Mouse (Mus musculus): ENCODE results near the gene Mms19. TPM values are rescaled to one million over a fixed set of nuclear protein-coding genes. Genes with fewer than 3 reads are reported as not detected.

Gene Mms19
- total RNA-seq, 2 experiments from 2014 or later, result 30.1 to 39.8 TPM

GRCm38 (mm10) chr19:41908736-41909135 lies 72.2 kb downstream of the Mms19 start:
- intact Hi-C loops (cut with DNase I), result no loop called here
- DNase-seq (ENCODE audit: extremely low spot score in 1 of 2, low spot score in 2 of 2), result peak in 1 of 2 experiments; percentile 34

- no peak for DNase-seq (ENCODE audit: extremely low spot score in 1 of 2, low spot score in 2 of 2)
- intact Hi-C loops (cut with DNase I), result no loop called here
Observed at GRCm38 (mm10) chr19:41907079-41907760, 73.7 kb downstream of the Mms19 start.

GRCm38 (mm10) chr19:41906311-41907078 lies 74.5 kb downstream of the Mms19 start:
- intact Hi-C loops (cut with DNase I), result no loop called here
- DNase-seq (ENCODE audit: extremely low spot score in 1 of 2, low spot score in 2 of 2), result no peak

GRCm38 (mm10) chr19:41905246-41905645 lies 75.7 kb downstream of the Mms19 start:
- no peak for DNase-seq (ENCODE audit: extremely low spot score in 1 of 2, low spot score in 2 of 2)
- intact Hi-C loops (cut with DNase I), result no loop called here

- DNase-seq (ENCODE audit: extremely low spot score in 1 of 2, low spot score in 2 of 2), result no peak
- intact Hi-C loops (cut with DNase I), result no loop called here
Observed at GRCm38 (mm10) chr19:41902848-41903593, 77.9 kb downstream of the Mms19 start.

GRCm38 (mm10) chr19:41901696-41902095 lies 79.3 kb downstream of the Mms19 start:
- intact Hi-C loops (cut with DNase I), result no loop called here
- DNase-seq (ENCODE audit: extremely low spot score in 1 of 2, low spot score in 2 of 2), result peak in 1 of 2 experiments; percentile 73

GRCm38 (mm10) chr19:41900495-41901090 lies 80.4 kb downstream of the Mms19 start:
- intact Hi-C loops (cut with DNase I), result no loop called here

GRCm38 (mm10) chr19:41898860-41899259 lies 82.1 kb downstream of the Mms19 start:
- no peak for DNase-seq (ENCODE audit: extremely low spot score in 1 of 2, low spot score in 2 of 2)
- intact Hi-C loops (cut with DNase I), result no loop called here

More at GRCm38 (mm10) chr19:41900495-41901090, 80.4 kb downstream of the Mms19 start:
- DNase-seq (ENCODE audit: extremely low spot score in 1 of 2, low spot score in 2 of 2), result no peak

GRCm38 (mm10) chr19:41896319-41896711 lies 84.6 kb downstream of the Mms19 start:
- intact Hi-C loops (cut with DNase I), result no loop called here
- DNase-seq (ENCODE audit: extremely low spot score in 1 of 2, low spot score in 2 of 2), result no peak

- peak; percentile 84 to 91 for DNase-seq (ENCODE audit: extremely low spot score in 1 of 2, low spot score in 2 of 2)
- intact Hi-C loops (cut with DNase I), result no loop called here
Observed at GRCm38 (mm10) chr19:41895460-41896318, 85.3 kb downstream of the Mms19 start, which contains the start of gene Rrp12. Gene Rrp12 (minus strand): TSS chr19:41896173.

GRCm38 (mm10) chr19:41894959-41895358 lies 86.0 kb downstream of the Mms19 start:
- DNase-seq (ENCODE audit: extremely low spot score in 1 of 2, low spot score in 2 of 2), result no peak
- intact Hi-C loops (cut with DNase I), result no loop called here

Other genes starting within 250 kb of the Mms19 start
- gene Slit1, start 237.5 kb downstream of the Mms19 start, total RNA-seq (2021), result 10 to 100 TPM; 55.1 to 57.2 TPM
- gene Arhgap19, start 179.1 kb downstream of the Mms19 start, total RNA-seq (2021), result 1 to 10 TPM; 3.2 to 3.6 TPM
- gene Frat1, start 151.2 kb downstream of the Mms19 start, total RNA-seq (2021), result 10 to 100 TPM; 17.5 to 19.1 TPM
- gene Frat2, start 133.0 kb downstream of the Mms19 start, total RNA-seq (2021), result 10 to 100 TPM; 11.0 to 11.6 TPM
- 10 to 100 TPM; 38.5 to 40.3 TPM for gene Rrp12, start 85.0 kb downstream of the Mms19 start, total RNA-seq (2021)
- 100 to 1,000 TPM; 526 to 534 TPM for gene Pgam1, start 69.2 kb downstream of the Mms19 start, total RNA-seq (2021)
- 10 to 100 TPM; 23.7 to 29.0 TPM for gene Exosc1, start 47.7 kb downstream of the Mms19 start, total RNA-seq (2021)
- 10 to 100 TPM; 55.0 to 69.5 TPM for gene Zdhhc16, start 47.7 kb downstream of the Mms19 start, total RNA-seq (2021)
- gene Ubtd1, start 606 bp upstream of the Mms19 start, total RNA-seq (2021), result 10 to 100 TPM; 13.2 to 13.4 TPM
- gene Ankrd2, start 54.8 kb upstream of the Mms19 start, total RNA-seq (2021), result under 1 TPM in 1 of 2 experiments, not detected in 1; 0.32 TPM
- 1 to 10 TPM; 7.2 to 7.4 TPM for gene Hoga1, start 64.5 kb upstream of the Mms19 start, total RNA-seq (2021)
- gene 4933411K16Rik, start 71.1 kb upstream of the Mms19 start, total RNA-seq (2021), result 1 to 10 TPM; 1.1 to 1.5 TPM
- gene Morn4, start 105.2 kb upstream of the Mms19 start, total RNA-seq (2021), result 10 to 100 TPM; 71.3 to 73.3 TPM
- 10 to 100 TPM; 46.3 to 47.0 TPM for gene Pi4k2a, start 109.3 kb upstream of the Mms19 start, total RNA-seq (2021)
- 10 to 100 TPM; 20.6 to 21.4 TPM for gene Avpi1, start 147.9 kb upstream of the Mms19 start, total RNA-seq (2021)
- gene Marveld1, start 166.2 kb upstream of the Mms19 start, total RNA-seq (2021), result 10 to 100 TPM; 11.7 to 13.5 TPM
- 100 to 1,000 TPM in 1 of 2 experiments, 10 to 100 TPM in 1; 93.9 to 100 TPM for gene Zfyve27, start 182.8 kb upstream of the Mms19 start, total RNA-seq (2021)
- gene Sfrp5, start 221.1 kb upstream of the Mms19 start, total RNA-seq (2021), result under 1 TPM in 1 of 2 experiments, not detected in 1; 0.30 TPM